Mouse (Mus musculus): Measurements from ENCODE around the gene Rad18. TPM values are rescaled to one million over a fixed set of nuclear protein-coding genes. Genes with fewer than 3 reads are reported as not detected.
"Not testable (repeated sequence)": the region's sequence is repeated elsewhere in the genome, so short reads cannot be mapped to it uniquely, and the experiment has no call there.

Rad18 gene
- polyA plus RNA-seq, 1 experiment from 2014 or later = 31.1 TPM

GRCm38 (mm10) chr6:112720409-112721080, 24.1 kb upstream of the Rad18 start:
- ATAC-seq (ENCODE audit: insufficient read depth, low FRiP score, low read depth) = no peak
- no peaks in the 10 kb centered on the region for H3K9me3 ChIP-seq

GRCm38 (mm10) chr6:112719983-112720382, 23.5 kb upstream of the Rad18 start:
- Histone ChIP-seq H3K4me1 (no peaks in the 10 kb centered on the region), H3K4me3 (replicated peaks) (no peak overlapping the region), H3K4me2 (no peak overlapping the region), H3K9me3 (no peaks in the 10 kb centered on the region), H3K27me3 (replicated peaks) (no peaks in the 10 kb centered on the region), H3K27ac (no peak overlapping the region), H3K9ac (no peak overlapping the region), H3K36me3 (no peaks in the 10 kb centered on the region)
- WGBS = 94% methylated on average over 1 of the region's 1 CpGs
- ATAC-seq (ENCODE audit: insufficient read depth, low FRiP score, low read depth) = no peak

More at GRCm38 (mm10) chr6:112720409-112721080, 24.1 kb upstream of the Rad18 start:
- Histone ChIP-seq H3K27me3 (replicated peaks) (no peaks in the 10 kb centered on the region), H3K4me2 (no peak overlapping the region), H3K4me3 (replicated peaks) (no peak overlapping the region), H3K4me1 (no peaks in the 10 kb centered on the region), H3K9ac (no peak overlapping the region), H3K36me3 (no peaks in the 10 kb centered on the region), H3K27ac (no peak overlapping the region)
- WGBS = 89% methylated on average over 5 of the region's 5 CpGs

GRCm38 (mm10) chr6:112717168-112717567, 20.7 kb upstream of the Rad18 start:
- Histone ChIP-seq H3K27ac (no peak overlapping the region), H3K9ac (no peak overlapping the region), H3K9me3 (no peaks in the 10 kb centered on the region), H3K4me2 (no peak overlapping the region), H3K4me1 (no peaks in the 10 kb centered on the region), H3K36me3 (no peaks in the 10 kb centered on the region), H3K27me3 (replicated peaks) (no peaks in the 10 kb centered on the region), H3K4me3 (replicated peaks) (no peak overlapping the region)
- WGBS = 44% methylated on average over 5 of the region's 5 CpGs
- no peak; the same call in 1 of the 2 replicates for ATAC-seq (ENCODE audit: insufficient read depth, low FRiP score, low read depth)

- H3K27ac ChIP-seq = no peak overlapping the region
- 75% methylated on average over 3 of the region's 3 CpGs for WGBS
- H3K36me3 ChIP-seq = no peaks in the 10 kb centered on the region
- H3K27me3 ChIP-seq (replicated peaks) = no peaks in the 10 kb centered on the region
- ATAC-seq (ENCODE audit: insufficient read depth, low FRiP score, low read depth) = no peak
- H3K4me1 ChIP-seq = no peaks in the 10 kb centered on the region
- no peak overlapping the region for H3K4me2 ChIP-seq
- no peak overlapping the region for H3K4me3 ChIP-seq (replicated peaks)
- H3K9me3 ChIP-seq = no peaks in the 10 kb centered on the region
- H3K9ac ChIP-seq = no peak overlapping the region
These were observed 17.5 kb upstream of the Rad18 start for GRCm38 (mm10) chr6:112713951-112714350.

GRCm38 (mm10) chr6:112702296-112702695, 5.8 kb upstream of the Rad18 start:
- not testable (repeated sequence) for H3K4me1 ChIP-seq; ATAC-seq (ENCODE audit: insufficient read depth, low FRiP score, low read depth); H3K9ac ChIP-seq; H3K36me3 ChIP-seq; H3K27ac ChIP-seq; H3K27me3 ChIP-seq (replicated peaks); H3K4me2 ChIP-seq; H3K9me3 ChIP-seq; H3K4me3 ChIP-seq (replicated peaks)
- WGBS = 82% methylated on average over 4 of the region's 4 CpGs

- ATAC-seq (ENCODE audit: insufficient read depth, low FRiP score, low read depth) = no peak
- H3K4me1 ChIP-seq = no peaks in the 10 kb centered on the region
- H3K4me2 ChIP-seq = no peak overlapping the region
- WGBS = 0% methylated on average over 1 of the region's 1 CpGs
- H3K27me3 ChIP-seq (replicated peaks) = no peaks in the 10 kb centered on the region
- H3K9ac ChIP-seq = no peak overlapping the region
- H3K9me3 ChIP-seq = no peaks in the 10 kb centered on the region
- no peak overlapping the region for H3K4me3 ChIP-seq (replicated peaks)
- no peak overlapping the region for H3K27ac ChIP-seq
- no peaks in the 10 kb centered on the region for H3K36me3 ChIP-seq
These were observed 3.9 kb upstream of the Rad18 start for GRCm38 (mm10) chr6:112700392-112700791.

GRCm38 (mm10) chr6:112699115-112699514, 2.6 kb upstream of the Rad18 start:
- no peak overlapping the region for H3K9ac ChIP-seq
- H3K9me3 ChIP-seq = no peaks in the 10 kb centered on the region
- 51% methylated on average over 1 of the region's 1 CpGs for WGBS
- H3K27me3 ChIP-seq (replicated peaks) = no peaks in the 10 kb centered on the region
- no peak overlapping the region for H3K4me3 ChIP-seq (replicated peaks)
- no peak overlapping the region for H3K4me2 ChIP-seq
- ATAC-seq (ENCODE audit: insufficient read depth, low FRiP score, low read depth) = no peak
- H3K36me3 ChIP-seq = no peaks in the 10 kb centered on the region
- H3K27ac ChIP-seq = no peak overlapping the region
- no peaks in the 10 kb centered on the region for H3K4me1 ChIP-seq

GRCm38 (mm10) chr6:112694492-112694891, 2.0 kb downstream of the Rad18 start:
- no peak for ATAC-seq (ENCODE audit: insufficient read depth, low FRiP score, low read depth)

GRCm38 (mm10) chr6:112691523-112691922, 5.0 kb downstream of the Rad18 start:
- 97% methylated on average over 1 of the region's 1 CpGs for WGBS
- H3K9ac ChIP-seq = no peak overlapping the region
- H3K36me3 ChIP-seq = peaks cover 6% of the 10 kb centered on the region; the same call in 1 of the 2 replicates
- no peak for ATAC-seq (ENCODE audit: insufficient read depth, low FRiP score, low read depth)
- H3K9me3 ChIP-seq = no peaks in the 10 kb centered on the region
- no peak overlapping the region for H3K4me2 ChIP-seq
- H3K27me3 ChIP-seq (replicated peaks) = no peaks in the 10 kb centered on the region
- H3K4me1 ChIP-seq = no peaks in the 10 kb centered on the region
- H3K4me3 ChIP-seq (replicated peaks) = no peak overlapping the region
- no peak overlapping the region for H3K27ac ChIP-seq

More at GRCm38 (mm10) chr6:112694492-112694891, 2.0 kb downstream of the Rad18 start:
- H3K9ac ChIP-seq = no peak overlapping the region
- WGBS = 81% methylated on average over 5 of the region's 5 CpGs
- H3K4me3 ChIP-seq (replicated peaks) = no peak overlapping the region
- H3K9me3 ChIP-seq = no peaks in the 10 kb centered on the region
- H3K4me2 ChIP-seq = no peak overlapping the region
- H3K27ac ChIP-seq = no peak overlapping the region
- no peaks in the 10 kb centered on the region for H3K4me1 ChIP-seq
- H3K27me3 ChIP-seq (replicated peaks) = no peaks in the 10 kb centered on the region
- H3K36me3 ChIP-seq = peaks cover 5% of the 10 kb centered on the region; the same call in 1 of the 2 replicates

- no peak overlapping the region for H3K27ac ChIP-seq
- H3K27me3 ChIP-seq (replicated peaks) = no peaks in the 10 kb centered on the region
- no peak overlapping the region for H3K9ac ChIP-seq
- H3K4me1 ChIP-seq = no peaks in the 10 kb centered on the region
- WGBS = 89% methylated on average over 3 of the region's 3 CpGs
- H3K9me3 ChIP-seq = no peaks in the 10 kb centered on the region
- no peak overlapping the region for H3K4me3 ChIP-seq (replicated peaks)
- peaks cover 6% of the 10 kb centered on the region; the same call in 1 of the 2 replicates for H3K36me3 ChIP-seq
- H3K4me2 ChIP-seq = no peak overlapping the region
- no peak for ATAC-seq (ENCODE audit: insufficient read depth, low FRiP score, low read depth)
These were observed 8.5 kb downstream of the Rad18 start for GRCm38 (mm10) chr6:112688033-112688432.

- H3K4me1 ChIP-seq = no peaks in the 10 kb centered on the region
- no peak for ATAC-seq (ENCODE audit: insufficient read depth, low FRiP score, low read depth)
- no peak overlapping the region for H3K9ac ChIP-seq
- no peaks in the 10 kb centered on the region for H3K27me3 ChIP-seq (replicated peaks)
- H3K9me3 ChIP-seq = no peaks in the 10 kb centered on the region
- 69% methylated on average over 7 of the region's 7 CpGs for WGBS
- no peak overlapping the region for H3K27ac ChIP-seq
- no peak overlapping the region for H3K4me2 ChIP-seq
- H3K4me3 ChIP-seq (replicated peaks) = no peak overlapping the region
- H3K36me3 ChIP-seq = peaks cover 6% of the 10 kb centered on the region; the same call in 1 of the 2 replicates
These were observed 10.0 kb downstream of the Rad18 start for GRCm38 (mm10) chr6:112686485-112686884.

GRCm38 (mm10) chr6:112684065-112684464, 12.4 kb downstream of the Rad18 start:
- Histone ChIP-seq H3K4me1 (no peaks in the 10 kb centered on the region), H3K9ac (no peak overlapping the region), H3K27ac (no peak overlapping the region), H3K4me3 (replicated peaks) (no peak overlapping the region), H3K4me2 (no peak overlapping the region), H3K27me3 (replicated peaks) (no peaks in the 10 kb centered on the region), H3K36me3 (peaks cover 13% of the 10 kb centered on the region; the same call in 1 of the 2 replicates), H3K9me3 (no peaks in the 10 kb centered on the region)
- no peak; the same call in 1 of the 2 replicates for ATAC-seq (ENCODE audit: insufficient read depth, low FRiP score, low read depth)
- 85% methylated on average over 2 of the region's 2 CpGs for WGBS

All from stomach, embryonic 15.5 days (tissue).